Mouse (Mus musculus) lung, postnatal 0 days (tissue): ENCODE data around the gene Ddah2.

Source experiments
- CTCF ChIP-seq: IDR thresholded peaks from 2 replicates; pipeline ENCODE4 v1.5.1; 2016; ENCODE audit warnings: antibody characterized with exemption, mild to moderate bottlenecking
- EP300 ChIP-seq: IDR thresholded peaks from 2 replicates; pipeline ENCODE4 v1.6.1; 2016; ENCODE audit warnings: antibody characterized with exemption, mild to moderate bottlenecking, control low read depth

GRCm38 (mm10) chr17:35108097-35108496 is 49.3 kb downstream of the Ddah2 start, which contains the start of gene Ly6g5c:
- TF ChIP-seq CTCF (no peak), EP300 (no peak)
